Mouse (Mus musculus): Measurements from ENCODE around the gene Cish.

The Cish gene

GRCm38 (mm10) chr9:107322461-107323050 is 26.7 kb downstream of the Cish start:
- DNase-seq (ENCODE audit: low read depth), result no peak

GRCm38 (mm10) chr9:107323558-107323957 is 27.7 kb downstream of the Cish start:
- peak; percentile 30 for DNase-seq (ENCODE audit: low read depth)

- DNase-seq (ENCODE audit: low read depth), result no peak
Measured at GRCm38 (mm10) chr9:107324799-107325561, 29.2 kb downstream of the Cish start.

GRCm38 (mm10) chr9:107325904-107326303 is 30.1 kb downstream of the Cish start:
- DNase-seq (ENCODE audit: low read depth), result no peak

- no peak for DNase-seq (ENCODE audit: low read depth)
Measured at GRCm38 (mm10) chr9:107327879-107328620, 32.2 kb downstream of the Cish start.

- no peak for DNase-seq (ENCODE audit: low read depth)
Measured at GRCm38 (mm10) chr9:107330791-107331190, 35.0 kb downstream of the Cish start.

- DNase-seq (ENCODE audit: low read depth), result no peak
Measured at GRCm38 (mm10) chr9:107333686-107334085, 37.9 kb downstream of the Cish start.

- no peak for DNase-seq (ENCODE audit: low read depth)
Measured at GRCm38 (mm10) chr9:107334356-107334755, 38.5 kb downstream of the Cish start.

GRCm38 (mm10) chr9:107335046-107335445 is 39.2 kb downstream of the Cish start:
- DNase-seq (ENCODE audit: low read depth), result no peak

GRCm38 (mm10) chr9:107335909-107336308 is 40.1 kb downstream of the Cish start:
- peak; percentile 78 for DNase-seq (ENCODE audit: low read depth)

- no peak for DNase-seq (ENCODE audit: low read depth)
Measured at GRCm38 (mm10) chr9:107336386-107336785, 40.6 kb downstream of the Cish start.

- peak; percentile 88 for DNase-seq (ENCODE audit: low read depth)
Measured at GRCm38 (mm10) chr9:107338172-107338883, 42.5 kb downstream of the Cish start, which contains the start of gene Hemk1. Gene Hemk1, minus strand, starts transcription at chr9:107338350.

GRCm38 (mm10) chr9:107340267-107340859 is 44.5 kb downstream of the Cish start, which contains the start of gene 6430571L13Rik:
Gene 6430571L13Rik, plus strand, starts transcription at chr9:107340602.
- peak; percentile 93 for DNase-seq (ENCODE audit: low read depth)

GRCm38 (mm10) chr9:107340911-107341645 is 45.3 kb downstream of the Cish start:
- no peak for DNase-seq (ENCODE audit: low read depth)

- DNase-seq (ENCODE audit: low read depth), result no peak
Measured at GRCm38 (mm10) chr9:107342201-107342709, 46.4 kb downstream of the Cish start.

GRCm38 (mm10) chr9:107343146-107343943 is 47.5 kb downstream of the Cish start:
- DNase-seq (ENCODE audit: low read depth), result no peak

GRCm38 (mm10) chr9:107344027-107344426 is 48.2 kb downstream of the Cish start:
- no peak for DNase-seq (ENCODE audit: low read depth)

- no peak for DNase-seq (ENCODE audit: low read depth)
Measured at GRCm38 (mm10) chr9:107346081-107346480, 50.3 kb downstream of the Cish start.

- no peak for DNase-seq (ENCODE audit: low read depth)
Measured at GRCm38 (mm10) chr9:107347586-107348183, 51.9 kb downstream of the Cish start.
